Mouse (Mus musculus) embryonic facial prominence, embryonic 11.5 days (tissue): ENCODE measurements around the gene Abhd14b. TPM values are rescaled to one million over a fixed set of nuclear protein-coding genes. Genes with fewer than 3 reads are reported as not detected.
A peak's percentile ranks its signal among the peaks of the same experiment; 100 is the strongest.

Experiments
- ATAC-seq: fragments of 200-750 bp; cut with Nextera tagmentation; replicated peaks from 2 replicates; pipeline ENCODE4 v1.8.0; 2017; ENCODE audit warnings: low read depth; ENCODE audit not compliant: insufficient number of reproducible peaks, low FRiP score, low TSS enrichment
- DNase-seq: peaks from one replicate; pipeline ENCODE4 v3.0.0-alpha.2; 2015; ENCODE audit warnings: low spot score
- H3K27ac ChIP-seq: fragments of 300-500 bp; sonication (generic); replicated peaks from 2 replicates; pipeline ENCODE4 v1.5.1; 2014; ENCODE audit warnings: mild to moderate bottlenecking, low read depth, low read length, control low read depth
- H3K27me3 ChIP-seq: fragments of 300-500 bp; sonication (generic); 2 replicates; pipeline ENCODE4 v1.6.1; 2014; ENCODE audit warnings: mild to moderate bottlenecking, low read length, moderate library complexity, mixed read lengths; ENCODE audit not compliant: control insufficient read depth, insufficient read depth
- H3K36me3 ChIP-seq: fragments of 300-500 bp; sonication (generic); replicated peaks from 2 replicates; pipeline ENCODE4 v1.6.1; 2014; ENCODE audit warnings: low read depth, mild to moderate bottlenecking, low read length, moderate library complexity, mixed read lengths; ENCODE audit not compliant: control insufficient read depth, insufficient read depth
- H3K4me1 ChIP-seq: fragments of 300-500 bp; sonication (generic); 2 replicates; pipeline ENCODE4 v1.6.1; 2014; ENCODE audit warnings: low read length, mixed read lengths; ENCODE audit not compliant: control insufficient read depth, insufficient read depth
- H3K4me2 ChIP-seq: fragments of 300-500 bp; sonication (generic); 2 replicates; pipeline ENCODE4 v1.6.1; 2014; ENCODE audit warnings: low read depth, mild to moderate bottlenecking, control low read depth, low read length, moderate library complexity
- H3K4me3 ChIP-seq: fragments of 300-500 bp; sonication (generic); 2 replicates; pipeline ENCODE4 v1.5.1; 2014; ENCODE audit warnings: low read depth, low read length, control low read depth
- H3K9ac ChIP-seq: fragments of 300-500 bp; sonication (generic); replicated peaks from 2 replicates; pipeline ENCODE4 v1.6.1; 2014; ENCODE audit warnings: mild to moderate bottlenecking, control low read depth, low read length
- H3K9me3 ChIP-seq: fragments of 300-500 bp; sonication (generic); replicated peaks from 2 replicates; pipeline ENCODE4 v1.6.1; 2016; ENCODE audit warnings: mild to moderate bottlenecking, low read length, inconsistent platforms, mixed read lengths; ENCODE audit not compliant: control insufficient read depth
- WGBS: fragments of 180-500 bp; shearing (Covaris S2); extraction: QIAGEN DNeasy Blood & Tissue Kit; methylation state at CpG from one replicate; pipeline ENCODE4 v1.1.7; 2014; 5-methylcytosine and 5-hydroxymethylcytosine counted together
- polyA plus RNA-seq: library from polyadenylated mRNA; unstranded; fragments of >200 nt; fragmentation: Nextera tagmentation; extraction: Ambion mirVana; gene quantifications from 2 replicates; pipeline ENCODE4 v1.2.1, GENCODE M21; 2014

Gene Abhd14b
- polyA plus RNA-seq, 1 experiment from 2014 or later = 4.9 TPM

DNA sequence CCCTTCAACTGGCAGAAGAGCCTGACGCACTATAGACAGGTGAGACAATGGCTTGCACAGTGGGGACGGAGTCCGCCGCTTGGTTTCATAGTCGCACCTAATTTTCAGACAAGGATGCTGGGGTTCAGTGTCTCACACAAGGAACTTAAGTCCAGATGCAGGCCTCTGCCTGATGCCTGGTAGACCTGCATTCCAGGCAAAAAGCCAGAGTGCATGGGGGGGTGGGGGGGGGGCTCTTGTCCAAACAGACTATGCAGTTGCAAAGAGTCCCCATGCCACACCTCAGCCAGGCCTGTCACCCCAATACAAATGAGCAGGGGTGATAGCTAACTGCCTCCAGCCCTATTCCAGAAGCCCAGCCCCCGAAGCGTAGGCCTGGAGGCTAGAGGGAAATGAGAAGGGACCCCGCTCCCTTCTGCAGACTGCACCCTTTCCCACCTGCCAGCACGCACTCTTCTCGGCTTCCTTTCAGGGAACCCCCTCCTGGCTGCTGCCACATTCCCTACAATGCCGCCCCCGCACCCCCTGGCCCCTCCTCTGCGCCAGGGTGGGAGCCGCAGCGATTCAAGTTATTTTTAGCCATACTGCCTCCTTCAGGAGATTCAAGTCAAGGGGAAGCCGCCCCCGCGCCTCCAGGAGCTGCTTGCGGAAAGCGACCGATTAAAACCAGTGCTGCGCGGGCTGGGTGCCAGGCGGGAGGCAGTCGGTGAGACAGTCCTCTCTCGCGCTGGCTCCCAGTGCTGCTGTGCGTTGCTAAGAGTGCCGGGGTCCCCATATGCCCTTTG lies 29.2 kb upstream of the Abhd14b start:
- Histone ChIP-seq H3K9ac (peak overlapping the region; percentile 54), H3K27me3 (no peaks in the 10 kb centered on the region), H3K4me3 (no peak overlapping the region), H3K4me1 (peaks cover 10% of the 10 kb centered on the region), H3K27ac (no peak overlapping the region), H3K4me2 (peak overlapping the region; percentile 40), H3K36me3 (no peaks in the 10 kb centered on the region), H3K9me3 (no peaks in the 10 kb centered on the region)
- DNase-seq (peak; percentile 81), ATAC-seq (0 out of 2 replicates have a peak, but pooled peaks have one; percentile 21)
- WGBS = 16% methylated on average over 29 of the region's 29 CpGs

DNA sequence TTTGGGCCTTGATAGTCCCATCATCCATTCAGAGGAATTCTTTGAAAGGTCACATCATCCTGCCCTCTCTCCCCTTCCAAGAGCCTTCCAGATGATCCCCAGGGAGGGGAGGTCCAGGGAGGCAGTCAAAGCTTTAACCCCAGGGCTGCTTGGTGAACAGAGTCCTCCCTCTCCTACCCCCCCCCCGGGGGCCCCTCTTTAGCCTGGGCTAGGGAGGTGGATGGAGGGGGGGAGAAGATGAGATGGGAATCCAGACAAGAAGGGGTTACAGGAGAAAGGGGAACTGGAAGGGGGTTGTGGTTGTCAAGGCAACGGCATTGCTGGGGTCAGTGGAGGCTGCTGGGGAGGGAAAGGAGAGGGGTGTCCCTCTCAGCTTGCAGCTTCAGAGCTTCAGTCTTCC lies 26.7 kb upstream of the Abhd14b start:
- Histone ChIP-seq H3K4me3 (no peak overlapping the region), H3K9ac (peak overlapping the region; percentile 37; the same call in 1 of the 2 replicates), H3K27me3 (no peaks in the 10 kb centered on the region), H3K27ac (peak overlapping the region; percentile 76), H3K4me2 (peak overlapping the region; percentile 39), H3K9me3 (no peaks in the 10 kb centered on the region), H3K4me1 (peaks cover 10% of the 10 kb centered on the region), H3K36me3 (no peaks in the 10 kb centered on the region)
- DNase-seq (peak; percentile 78), ATAC-seq (peak; percentile 29; the same call in 1 of the 2 replicates)
- 0% methylated on average over 2 of the region's 2 CpGs for WGBS

DNA sequence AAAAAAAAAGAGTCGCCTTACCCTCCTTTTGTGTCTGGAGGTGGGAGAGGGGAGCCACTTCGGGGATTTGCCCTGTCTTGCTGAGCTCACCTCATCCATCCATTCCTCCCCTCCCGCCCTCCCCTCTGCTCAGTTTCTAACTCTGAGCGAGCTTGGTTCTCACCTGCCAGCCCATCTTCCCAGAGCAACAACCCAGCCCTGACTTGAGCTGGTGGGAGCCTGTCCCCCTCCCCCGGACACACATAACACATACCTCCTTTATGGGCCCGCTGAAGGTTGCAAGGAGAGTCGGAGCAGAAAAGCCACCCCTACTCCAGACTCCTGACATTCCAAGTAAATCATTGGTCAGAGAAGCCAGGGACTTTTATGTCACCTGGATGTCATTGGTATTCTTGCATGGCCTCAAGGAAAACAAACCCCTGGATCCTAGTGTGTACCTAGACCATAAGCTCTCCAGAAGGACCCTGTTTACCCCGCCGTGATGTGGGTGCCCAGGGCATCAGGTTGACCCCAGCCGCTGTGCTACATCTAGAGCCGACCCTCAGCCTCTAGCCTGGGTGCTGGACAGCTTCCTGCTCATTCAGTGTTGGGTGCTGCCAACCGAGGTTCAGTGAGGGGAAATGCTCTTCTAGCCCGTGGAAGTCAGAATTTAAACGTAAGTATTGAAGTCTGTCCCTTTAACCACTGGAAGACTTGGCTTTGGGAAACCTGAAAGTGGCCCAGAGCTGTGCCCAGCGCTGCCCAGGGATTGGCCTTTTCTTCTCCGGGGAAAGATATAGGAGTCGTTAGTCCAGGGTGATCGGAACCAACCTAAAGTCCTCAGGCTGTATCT lies 26.0 kb upstream of the Abhd14b start:
- Histone ChIP-seq H3K36me3 (no peaks in the 10 kb centered on the region), H3K4me2 (peak overlapping the region; percentile 39), H3K4me3 (no peak overlapping the region), H3K4me1 (peaks cover 10% of the 10 kb centered on the region), H3K27me3 (no peaks in the 10 kb centered on the region), H3K9ac (peak overlapping the region; percentile 25), H3K9me3 (no peaks in the 10 kb centered on the region), H3K27ac (peak overlapping the region; percentile 76)
- ATAC-seq (peak; percentile 32; the same call in 1 of the 2 replicates), DNase-seq (no peak)
- 5% methylated on average over 17 of the region's 18 CpGs for WGBS

DNA sequence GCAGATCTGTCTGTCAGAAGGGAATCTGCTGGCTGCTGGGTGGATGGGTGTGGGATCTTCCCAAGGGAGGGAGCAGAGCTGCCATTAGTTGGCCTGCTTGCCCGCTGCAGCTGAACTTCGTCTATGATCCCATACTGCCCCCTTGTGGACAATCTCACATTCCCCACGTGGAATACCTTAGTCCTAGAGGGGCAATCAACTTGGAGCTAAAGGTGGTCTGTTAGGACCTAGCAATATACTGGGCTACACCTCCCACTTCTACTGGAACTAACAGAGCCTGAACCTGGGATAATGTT lies 25.4 kb upstream of the Abhd14b start:
- Histone ChIP-seq H3K27me3 (no peaks in the 10 kb centered on the region), H3K27ac (no peak overlapping the region), H3K9me3 (no peaks in the 10 kb centered on the region), H3K9ac (peak overlapping the region; percentile 25), H3K4me3 (no peak overlapping the region), H3K4me2 (peak overlapping the region; percentile 39), H3K4me1 (peaks cover 10% of the 10 kb centered on the region), H3K36me3 (no peaks in the 10 kb centered on the region)
- ATAC-seq = peak; percentile 57
- peak; percentile 96 for DNase-seq
- WGBS = 0% methylated on average over 3 of the region's 3 CpGs

DNA sequence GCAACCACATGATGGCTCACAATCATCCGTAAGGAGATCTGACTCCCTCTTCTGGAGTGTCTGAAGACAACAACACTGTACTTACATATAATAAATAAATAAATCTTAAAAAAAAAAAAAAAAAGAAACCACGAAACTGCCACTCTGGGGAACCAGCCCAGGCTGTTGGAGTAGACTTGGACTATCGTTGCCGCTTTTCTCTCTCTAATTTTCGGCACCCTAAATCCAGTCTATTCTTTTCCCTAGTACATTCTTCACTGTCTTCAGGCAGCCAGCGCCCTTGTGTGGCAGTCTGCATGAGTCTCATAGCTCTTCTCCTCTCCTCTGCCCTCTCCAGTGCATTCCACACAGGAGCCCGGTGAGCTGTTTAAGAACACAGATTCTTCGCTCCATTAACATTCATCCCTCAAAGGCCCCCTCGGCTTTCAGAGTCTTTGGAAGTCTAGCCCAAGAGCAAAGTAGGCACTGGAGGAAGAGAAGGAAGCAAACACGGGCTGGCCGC lies 18.5 kb upstream of the Abhd14b start:
- H3K9ac ChIP-seq = peak overlapping the region; percentile 70
- peak; percentile 69 for ATAC-seq
- H3K36me3 ChIP-seq = peaks cover 10% of the 10 kb centered on the region
- WGBS = 25% methylated on average over 11 of the region's 11 CpGs
- H3K4me1 ChIP-seq = no peaks in the 10 kb centered on the region
- peak overlapping the region; percentile 93 for H3K4me3 ChIP-seq
- H3K27me3 ChIP-seq = no peaks in the 10 kb centered on the region
- H3K27ac ChIP-seq = peak overlapping the region; percentile 91
- DNase-seq = no peak
- H3K4me2 ChIP-seq = peak overlapping the region; percentile 70
- H3K9me3 ChIP-seq = no peaks in the 10 kb centered on the region

DNA sequence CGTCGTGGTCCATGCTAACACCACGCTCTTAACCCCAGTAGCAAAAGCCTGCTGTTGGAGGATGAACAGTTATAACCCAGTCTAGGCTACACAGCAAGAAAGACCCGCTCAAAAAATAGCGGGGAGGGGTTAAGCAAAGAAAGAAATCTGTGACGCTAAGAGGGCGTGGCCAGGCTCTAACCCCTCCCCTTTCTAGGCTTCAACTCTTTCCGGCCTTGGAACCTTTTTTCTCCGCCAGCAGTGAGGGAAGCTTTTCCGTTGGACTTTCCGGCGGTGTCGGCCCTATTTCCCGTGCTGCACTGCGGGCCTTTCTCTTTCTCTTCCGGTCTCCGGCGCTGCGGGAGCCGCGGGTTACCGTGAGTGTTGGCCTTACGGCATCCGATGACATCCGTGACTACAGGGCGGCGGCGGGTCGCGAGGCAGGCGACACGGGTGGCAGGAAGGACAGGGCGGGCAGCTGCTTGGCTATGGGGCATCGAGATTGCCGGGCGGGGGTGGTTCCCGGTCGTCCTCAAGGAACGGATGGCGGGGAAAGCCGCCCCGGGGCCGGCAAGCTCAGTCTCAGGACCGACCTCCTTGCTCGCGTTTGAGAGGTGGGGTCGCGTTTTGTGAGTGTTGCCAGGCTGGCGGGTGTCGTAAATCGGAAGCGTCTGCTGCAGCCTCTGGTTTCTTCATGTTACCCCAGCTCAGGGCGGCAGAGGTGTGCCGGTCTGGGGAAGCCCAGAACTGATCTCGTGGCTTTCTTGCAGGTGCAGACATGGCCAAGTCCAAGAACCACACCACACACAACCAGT lies 17.8 kb upstream of the Abhd14b start, which contains the start of gene Rpl29:
Rpl29 (plus strand) TSS at position 234 of the 794 bp plus-strand sequence.
- peak; percentile 90 for ATAC-seq
- H3K9me3 ChIP-seq = no peaks in the 10 kb centered on the region
- no peaks in the 10 kb centered on the region for H3K27me3 ChIP-seq
- H3K4me2 ChIP-seq = peak within 1 kb of the TSS; percentile 70
- H3K27ac ChIP-seq = peak within 1 kb of the TSS; percentile 91
- no peaks in the 10 kb centered on the region for H3K4me1 ChIP-seq
- WGBS = under 1% methylated on average over 55 of the region's 55 CpGs
- peak; percentile 99 for DNase-seq
- peak within 1 kb of the TSS; percentile 93 for H3K9ac ChIP-seq
- H3K36me3 ChIP-seq = peaks cover 10% of the 10 kb centered on the region
- peak within 1 kb of the TSS; percentile 93 for H3K4me3 ChIP-seq

DNA sequence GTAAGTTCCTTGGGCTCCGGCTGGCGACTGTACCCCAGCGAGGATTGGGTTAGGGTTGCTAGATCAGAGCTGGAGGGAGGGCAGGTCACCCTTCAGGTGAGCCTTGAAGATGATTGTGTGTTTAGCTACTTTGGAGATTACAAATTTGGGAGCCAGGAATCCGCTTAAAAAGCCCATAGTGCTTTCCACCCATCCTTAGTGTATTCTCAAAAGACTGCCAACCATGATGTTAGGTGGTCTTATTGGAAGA lies 17.3 kb upstream of the Abhd14b start:
- Histone ChIP-seq H3K4me1 (no peaks in the 10 kb centered on the region), H3K4me2 (peak overlapping the region; percentile 57), H3K9me3 (no peaks in the 10 kb centered on the region), H3K27ac (peak overlapping the region; percentile 91), H3K36me3 (peaks cover 10% of the 10 kb centered on the region), H3K4me3 (peak overlapping the region; percentile 93), H3K27me3 (no peaks in the 10 kb centered on the region), H3K9ac (peak overlapping the region; percentile 93)
- DNase-seq (no peak), ATAC-seq (no peak)
- 0% methylated on average over 4 of the region's 4 CpGs for WGBS
